Mouse (Mus musculus) spleen, adult 2 months (tissue): ENCODE data around the gene Arl11.

Experiments used
- CTCF ChIP-seq: fragments of 200-500 bp; IDR thresholded peaks from 2 replicates; pipeline ENCODE4 v1.5.1; 2011; ENCODE audit warnings: mild to moderate bottlenecking, inconsistent platforms; ENCODE audit not compliant: insufficient read depth, insufficient read length, insufficient replicate concordance; ENCODE audit errors: extremely low read depth
- POLR2A ChIP-seq: fragments of 200-500 bp; IDR thresholded peaks from 2 replicates; pipeline ENCODE4 v1.6.1; 2011; ENCODE audit warnings: low read depth, low read length, inconsistent platforms

GRCm38 (mm10) chr14:61278676-61279300 lies 30.8 kb upstream of the Arl11 start:
- no peak for TF ChIP-seq POLR2A
- no peak for TF ChIP-seq CTCF
